Mouse (Mus musculus) MEL (cell line): ENCODE results near the gene Fbxl16. TPM values are rescaled to one million over a fixed set of nuclear protein-coding genes. Genes with fewer than 3 reads are reported as not detected.

Source experiments
- DNase-seq: peaks from one replicate; pipeline ENCODE4 v3.0.0; 2011; ENCODE audit warnings: low read depth, low spot score
- H3K27ac ChIP-seq: 2 replicates; pipeline ENCODE4 v1.5.1; 2012; ENCODE audit warnings: low read depth, mild to moderate bottlenecking, control low read depth, low read length, moderate library complexity; ENCODE audit not compliant: control insufficient read depth
- H3K27me3 ChIP-seq, 2 experiments: fragments of 150-350 bp in 1 of 2; sonication (generic) in 1 of 2; 2 replicates each; pipeline ENCODE4 v1.6.1; 2012; ENCODE audit warnings: low read length in 2 of 2, mild to moderate bottlenecking in 2 of 2, improper control_type of control experiment in 1 of 2, moderate library complexity in 1 of 2; ENCODE audit not compliant: insufficient read depth in 2 of 2, control insufficient read depth in 1 of 2
- H3K36me3 ChIP-seq, 2 experiments: 2 replicates each; pipeline ENCODE4 v1.6.1; 2012 to 2014; ENCODE audit warnings: low read length in 2 of 2, improper control_type of control experiment in 1 of 2, inconsistent platforms in 1 of 2, mild to moderate bottlenecking in 1 of 2; ENCODE audit not compliant: insufficient read depth in 2 of 2, control insufficient read depth in 1 of 2
- H3K4me1 ChIP-seq, 2 experiments: fragments of 150-350 bp in 1 of 2; sonication (generic) in 1 of 2; 2 replicates each; pipeline ENCODE4 v1.6.1; 2012; ENCODE audit warnings: low read length in 2 of 2, improper control_type of control experiment in 1 of 2, mild to moderate bottlenecking in 1 of 2; ENCODE audit not compliant: insufficient read depth in 2 of 2, control insufficient read depth in 1 of 2
- H3K4me3 ChIP-seq, 2 experiments: fragments of 150-350 bp in 1 of 2; sonication (generic) in 1 of 2; 2 replicates each; pipeline ENCODE4 v1.5.1; 2012; ENCODE audit warnings: low read depth in 2 of 2, low read length in 2 of 2, mild to moderate bottlenecking in 2 of 2, moderate library complexity in 2 of 2, control low read depth in 1 of 2, improper control_type of control experiment in 1 of 2; ENCODE audit not compliant: control insufficient read depth in 1 of 2, insufficient read depth in 1 of 2
- H3K79me2 ChIP-seq: 2 replicates; pipeline ENCODE4 v1.6.1; 2012; ENCODE audit warnings: mild to moderate bottlenecking, low read length, moderate library complexity; ENCODE audit not compliant: control insufficient read depth, poor library complexity, insufficient read depth
- H3K9ac ChIP-seq: 2 replicates; pipeline ENCODE4 v1.6.1; 2012; ENCODE audit warnings: low read depth, mild to moderate bottlenecking, control low read depth, low read length, moderate library complexity; ENCODE audit not compliant: control insufficient read depth, poor library complexity, severe bottlenecking
- H3K9me3 ChIP-seq: fragments of 150-350 bp; sonication (generic); replicated peaks from 2 replicates; pipeline ENCODE4 v1.6.1; 2012; ENCODE audit warnings: mild to moderate bottlenecking, low read length, improper control_type of control experiment, moderate library complexity; ENCODE audit not compliant: insufficient read depth
- BHLHE40 ChIP-seq: IDR thresholded peaks from 2 replicates; pipeline ENCODE4 v1.6.1; 2012; ENCODE audit warnings: low read depth, mild to moderate bottlenecking, inconsistent platforms, low read length, improper control_type of control experiment, borderline replicate concordance
- E2F4 ChIP-seq: IDR thresholded peaks from 2 replicates; pipeline ENCODE4 v1.6.1; 2011; ENCODE audit warnings: low read depth, low read length, improper control_type of control experiment, borderline replicate concordance
- ELF1 ChIP-seq: IDR thresholded peaks from 2 replicates; pipeline ENCODE4 v1.6.1; 2014; ENCODE audit warnings: low read depth, mild to moderate bottlenecking, inconsistent platforms, low read length, improper control_type of control experiment, moderate library complexity
- GATA1 ChIP-seq: IDR thresholded peaks from 2 replicates; pipeline ENCODE4 v1.6.1; 2011; ENCODE audit warnings: low read depth, low read length, improper control_type of control experiment
- HCFC1 ChIP-seq: IDR thresholded peaks from 2 replicates; pipeline ENCODE4 v1.6.1; 2012; ENCODE audit warnings: low read depth, mild to moderate bottlenecking, inconsistent platforms, low read length, improper control_type of control experiment, moderate library complexity
- KAT2A ChIP-seq: conservative IDR thresholded peaks from 2 replicates; pipeline ENCODE4 v1.6.1; 2012; ENCODE audit warnings: low read depth, low read length, improper control_type of control experiment, inconsistent platforms
- MAFK ChIP-seq: IDR thresholded peaks from 2 replicates; pipeline ENCODE4 v1.6.1; 2011; ENCODE audit warnings: low read depth, mild to moderate bottlenecking, low read length, improper control_type of control experiment, borderline replicate concordance
- MAX ChIP-seq: IDR thresholded peaks from 2 replicates; pipeline ENCODE4 v1.6.1; 2011; ENCODE audit warnings: low read length, improper control_type of control experiment
- MAZ ChIP-seq: IDR thresholded peaks from 2 replicates; pipeline ENCODE4 v1.6.1; 2012; ENCODE audit warnings: low read depth, mild to moderate bottlenecking, inconsistent platforms, low read length, improper control_type of control experiment
- MYB ChIP-seq: IDR thresholded peaks from 2 replicates; pipeline ENCODE4 v1.6.1; 2011; ENCODE audit warnings: mild to moderate bottlenecking, low read depth, low read length, improper control_type of control experiment
- MYC ChIP-seq: IDR thresholded peaks from 2 replicates; pipeline ENCODE4 v1.6.1; 2011; ENCODE audit warnings: low read depth, mild to moderate bottlenecking, low read length, improper control_type of control experiment, moderate library complexity
- NELFE ChIP-seq: IDR thresholded peaks from 2 replicates; pipeline ENCODE4 v1.6.1; 2011; ENCODE audit warnings: low read depth, low read length, improper control_type of control experiment
- NRF1 ChIP-seq: IDR thresholded peaks from 2 replicates; pipeline ENCODE4 v1.6.1; 2014; ENCODE audit warnings: low read depth, mild to moderate bottlenecking, inconsistent platforms, low read length, improper control_type of control experiment, moderate library complexity; ENCODE audit not compliant: poor library complexity, insufficient read depth, severe bottlenecking
- POLR2A ChIP-seq, 2 experiments: IDR thresholded peaks; 2 replicates each; pipeline ENCODE4 v1.6.1; 2011 to 2012; ENCODE audit warnings: low read length in 2 of 2, mild to moderate bottlenecking in 2 of 2, control low read depth in 1 of 2, improper control_type of control experiment in 1 of 2, low read depth in 1 of 2, moderate library complexity in 1 of 2; ENCODE audit not compliant: control insufficient read depth in 1 of 2, insufficient read depth in 1 of 2, poor library complexity in 1 of 2
- POLR2AphosphoS2 ChIP-seq: IDR thresholded peaks from 2 replicates; pipeline ENCODE4 v1.6.1; 2011; ENCODE audit warnings: low read length, improper control_type of control experiment
- RCOR1 ChIP-seq: IDR thresholded peaks from 2 replicates; pipeline ENCODE4 v1.6.1; 2012; ENCODE audit warnings: low read depth, mild to moderate bottlenecking, inconsistent platforms, low read length, improper control_type of control experiment
- SIN3A ChIP-seq: IDR thresholded peaks from 2 replicates; pipeline ENCODE4 v1.6.1; 2012; ENCODE audit warnings: low read length, improper control_type of control experiment, inconsistent platforms
- SMC3 ChIP-seq: IDR thresholded peaks from 2 replicates; pipeline ENCODE4 v1.6.1; 2011; ENCODE audit warnings: low read depth, low read length, improper control_type of control experiment
- TAL1 ChIP-seq: IDR thresholded peaks from 2 replicates; pipeline ENCODE4 v1.6.1; 2012; ENCODE audit warnings: mild to moderate bottlenecking, inconsistent platforms, low read length, moderate library complexity, mixed read lengths
- TBP ChIP-seq: IDR thresholded peaks from 2 replicates; pipeline ENCODE4 v1.8.0; 2011; ENCODE audit warnings: low read depth, low read length, improper control_type of control experiment
- TCF12 ChIP-seq: IDR thresholded peaks from 2 replicates; pipeline ENCODE4 v1.6.1; 2014; ENCODE audit warnings: low read depth, mild to moderate bottlenecking, inconsistent platforms, low read length, improper control_type of control experiment, moderate library complexity
- USF1 ChIP-seq: IDR thresholded peaks from 2 replicates; pipeline ENCODE4 v1.6.1; 2014; ENCODE audit warnings: low read depth, mild to moderate bottlenecking, inconsistent platforms, low read length, improper control_type of control experiment, moderate library complexity
- ZMIZ1 ChIP-seq: IDR thresholded peaks from 2 replicates; pipeline ENCODE4 v1.6.1; 2012; ENCODE audit warnings: low read depth, mild to moderate bottlenecking, inconsistent platforms, low read length, improper control_type of control experiment, moderate library complexity
- ZNF384 ChIP-seq: IDR thresholded peaks from 2 replicates; pipeline ENCODE4 v1.6.1; 2012; ENCODE audit warnings: low read depth, mild to moderate bottlenecking, inconsistent platforms, low read length, improper control_type of control experiment
- polyA plus RNA-seq, 2 experiments: library from polyadenylated mRNA; stranded (reverse) in 1 of 2; unstranded in 1 of 2; fragments of >175 nt in 1 of 2; fragments of >200 nt in 1 of 2; gene quantifications; 2 replicates each; pipeline versions ENCODE4 v1.2.1 to v1.2.4; 2012; ENCODE audit warnings: low replicate concordance in 2 of 2, low read depth in 1 of 2; ENCODE audit not compliant: insufficient read length in 2 of 2, insufficient read depth in 1 of 2, missing spikeins in 1 of 2
- total RNA-seq: library from RNA; depleted of rRNA; stranded (reverse); fragments of 300-350 nt; gene quantifications from 2 replicates; pipeline ENCODE4 v1.2.3, GENCODE M21; 2012

Fbxl16 gene
- total and polyA plus RNA-seq, 3 experiments = 0.11 TPM; not detected in 2

GRCm38 (mm10) chr17:25817662-25818061, 8.8 kb downstream of the Fbxl16 start:
- Histone ChIP-seq H3K4me1 (0 out of 4 replicates have a peak, but pooled peaks cover 0 to under 1% of the 10 kb centered on the region in 2 experiments), H3K9me3 (no peaks in the 10 kb centered on the region), H3K79me2 (no peaks in the 10 kb centered on the region), H3K27me3 (peaks cover 0 to 2% of the 10 kb centered on the region in 2 experiments; a peak in 2 of 4 replicates)
- no peak for DNase-seq
- TF ChIP-seq USF1 = 0 out of 2 replicates have a peak, but pooled peaks have one; percentile 27
- TF ChIP-seq E2F4 = no peak
- TF ChIP-seq MYB = no peak
- TF ChIP-seq GATA1 = no peak
- TF ChIP-seq, all 39 proteins: peak for 1
- Histone ChIP-seq H3K4me3 (no peak overlapping the region), H3K27ac (no peak overlapping the region), H3K36me3 (peaks cover 0 to under 1% of the 10 kb centered on the region in 2 experiments; a peak in 1 of 4 replicates), H3K9ac (no peak overlapping the region)

DNA sequence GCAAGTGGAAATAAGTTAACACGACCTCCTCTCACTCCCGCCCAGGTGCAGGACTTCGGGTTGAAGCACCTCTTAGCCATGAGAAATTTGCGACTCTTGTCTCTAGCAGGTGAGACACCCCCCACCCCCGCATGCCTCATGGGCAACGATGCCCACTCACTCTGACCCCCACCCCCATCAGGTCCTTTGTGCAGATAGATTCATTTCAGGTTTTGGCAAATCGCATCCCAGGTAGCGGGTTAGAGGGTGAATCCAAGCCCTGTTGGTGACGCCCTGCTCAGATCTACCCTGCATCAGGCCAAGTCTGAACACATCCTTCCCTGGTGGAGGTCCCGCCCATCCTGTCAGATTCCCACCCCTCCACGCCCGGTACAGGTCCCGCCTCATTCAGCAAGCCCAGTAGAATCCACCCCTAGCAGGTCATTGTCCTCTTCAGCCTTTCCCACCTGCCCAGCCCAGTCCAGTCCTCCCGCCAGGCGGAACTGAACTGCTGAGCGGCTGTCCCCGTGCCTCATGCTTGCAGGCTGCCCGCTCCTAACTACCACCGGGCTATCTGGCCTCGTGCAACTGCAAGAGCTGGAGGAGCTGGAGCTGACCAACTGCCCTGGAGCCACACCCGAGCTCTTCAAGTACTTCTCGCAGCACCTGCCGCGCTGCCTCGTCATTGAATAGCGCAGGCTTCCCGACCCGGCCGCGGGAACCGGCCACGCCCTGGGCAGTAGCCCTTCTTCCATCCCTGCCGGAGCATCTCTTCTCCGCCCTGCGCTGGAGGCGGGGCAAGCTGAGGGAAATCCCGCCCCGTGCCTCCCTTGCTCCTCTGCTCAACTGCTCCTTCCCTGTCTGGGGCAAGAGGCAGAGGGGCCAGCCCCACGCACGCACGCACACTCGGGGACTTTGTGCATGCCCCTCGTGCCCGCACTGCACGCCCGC, 10.2 kb downstream of the Fbxl16 start:
- Histone ChIP-seq H3K27me3 (peaks cover 0 to 2% of the 10 kb centered on the region in 2 experiments; a peak in 2 of 4 replicates), H3K4me3 (no peak overlapping the region)

GRCm38 (mm10) chr17:25823452-25823851, 14.6 kb downstream of the Fbxl16 start, which contains the start of gene Wdr24:
TSS of gene Wdr24 (plus strand) at chr17:25823627.
- TF ChIP-seq ZNF384 (no peak), KAT2A (peak; percentile 75), TBP (peak; percentile 97), NELFE (peak; percentile 85), SIN3A (peak; percentile 89), NRF1 (no peak), POLR2AphosphoS2 (peak; percentile 76), POLR2A (IDR thresholded peaks at IDR 0.05; ENCODE audit: control insufficient read depth in 1 of 2, insufficient read depth in 1 of 2, low read depth in 1 of 2, low read length in 2 of 2, poor library complexity in 1 of 2) (peak in 1 of 2 experiments; percentile 93; a peak in 2 of 4 replicates), ZMIZ1 (peak; percentile 68; the same call in 1 of the 2 replicates), ELF1 (peak; percentile 88), TCF12 (peak; percentile 83), USF1 (no peak; the same call in 1 of the 2 replicates), MAZ (peak; percentile 27; the same call in 1 of the 2 replicates), BHLHE40 (no peak), HCFC1 (peak; percentile 96), MYC (peak; percentile 77)
- peaks cover 0 to 18% of the 10 kb centered on the region in 2 experiments; a peak in 2 of 4 replicates for H3K4me1 ChIP-seq
- H3K79me2 ChIP-seq = peaks cover 26% of the 10 kb centered on the region
- H3K27ac ChIP-seq = peak within 1 kb of the TSS; percentile 50
- no peaks in the 10 kb centered on the region for H3K9me3 ChIP-seq
- peak within 1 kb of the TSS; percentile 72 for H3K9ac ChIP-seq
- peaks cover 0 to 6% of the 10 kb centered on the region in 2 experiments; a peak in 2 of 4 replicates for H3K36me3 ChIP-seq
- peak; percentile 96 for DNase-seq
- H3K4me3 ChIP-seq = peak within 1 kb of the TSS; percentile 73 to 89
- no peaks in the 10 kb centered on the region; a peak in 1 of 4 replicates for H3K27me3 ChIP-seq

More for the DNA sequence above, 10.2 kb downstream of the Fbxl16 start:
- H3K79me2 ChIP-seq = peaks cover 6% of the 10 kb centered on the region
- H3K36me3 ChIP-seq = peaks cover 0 to 4% of the 10 kb centered on the region in 2 experiments; a peak in 1 of 4 replicates
- DNase-seq = no peak
- TF ChIP-seq MAFK = no peak
- no peak for TF ChIP-seq KAT2A
- no peak for TF ChIP-seq POLR2A (IDR thresholded peaks at IDR 0.05; ENCODE audit: control insufficient read depth in 1 of 2, insufficient read depth in 1 of 2, low read depth in 1 of 2, low read length in 2 of 2, poor library complexity in 1 of 2)
- no peak for TF ChIP-seq TAL1
- TF ChIP-seq MYB = no peak
- TF ChIP-seq SMC3 = no peak
- TF ChIP-seq RCOR1 = no peak
- no peak for TF ChIP-seq MAX
- TF ChIP-seq, all 39 proteins: peak for 0
- Histone ChIP-seq H3K9me3 (no peaks in the 10 kb centered on the region), H3K27ac (no peak overlapping the region), H3K4me1 (peaks cover 0 to 4% of the 10 kb centered on the region in 2 experiments; a peak in 1 of 4 replicates), H3K9ac (no peak overlapping the region)
